Mouse (Mus musculus) frontal cortex, postnatal 36 days (tissue): ENCODE measurements at regions not wholly inside any gene's neighbourhood (a gene's known extent, or its start where the extent isn't known, plus 50 kb on each side); places are given as distances from the start of the nearest gene placed in this dataset.

Experiments
- DNase-seq, 2 experiments: peaks; one replicate each; pipeline ENCODE4 v3.0.0; 2022; ENCODE audit warnings: low spot score in 2 of 2

DNA sequence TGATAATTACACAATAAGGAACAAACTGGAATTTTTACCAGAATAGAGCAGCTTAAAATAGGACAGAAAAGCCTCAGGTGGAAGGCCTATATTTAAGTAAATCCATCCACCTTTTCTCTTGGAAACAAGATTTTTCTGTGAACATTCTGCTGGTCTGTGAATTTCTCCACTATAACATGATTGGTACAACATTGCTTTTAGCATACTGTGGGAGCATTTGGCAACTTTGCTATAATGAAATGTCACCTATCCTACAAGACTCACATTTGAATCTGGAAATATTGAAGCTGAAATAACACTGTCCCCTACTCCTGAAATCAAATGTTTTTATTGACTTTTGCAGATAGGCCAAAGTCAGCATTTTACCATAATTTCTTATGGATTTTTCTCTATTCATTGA, 607.0 kb upstream of the Steap1 start:
- no peak for DNase-seq

DNA sequence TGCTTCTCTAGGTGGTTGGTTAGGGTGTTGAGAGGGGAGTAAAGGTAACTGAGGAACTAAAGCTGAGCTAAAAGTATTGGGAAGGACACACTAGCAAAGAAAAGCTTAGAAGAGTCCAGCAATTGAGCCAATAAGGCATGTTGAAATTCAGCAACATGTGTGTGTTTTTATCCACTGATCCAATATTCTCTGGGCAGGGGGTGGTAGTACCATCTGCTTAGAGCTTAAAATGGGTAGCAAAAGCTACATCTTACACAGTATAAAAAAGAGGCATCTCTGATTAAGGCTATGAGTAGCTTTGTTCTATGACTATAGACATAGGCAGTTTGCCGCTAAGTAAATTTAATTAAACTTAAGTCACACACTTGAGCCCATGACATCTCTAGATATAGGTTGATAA, 598.2 kb upstream of the Steap1 start:
- peak; percentile 9 to 39 for DNase-seq

DNA sequence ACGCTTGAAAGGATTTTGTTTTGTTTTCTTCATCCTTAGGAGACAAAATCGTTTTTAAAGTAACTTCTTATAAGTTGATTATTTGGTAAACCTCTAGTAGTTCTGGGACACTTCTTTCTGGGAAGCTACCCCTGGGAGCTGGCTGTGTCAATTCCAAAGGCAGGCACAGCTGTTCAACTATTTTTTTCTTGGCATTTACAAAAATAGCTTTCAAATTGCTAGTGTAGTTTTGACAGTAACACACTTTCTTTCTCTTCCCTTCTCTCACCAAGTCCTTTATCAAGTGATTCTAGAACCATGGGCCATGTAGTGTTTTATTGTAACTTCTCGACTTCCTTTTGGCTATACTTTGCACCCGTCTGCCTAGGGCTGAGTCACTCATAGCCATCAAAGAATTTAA, 595.6 kb upstream of the Steap1 start:
- DNase-seq: peak in 1 of 2 experiments; percentile 10

DNA sequence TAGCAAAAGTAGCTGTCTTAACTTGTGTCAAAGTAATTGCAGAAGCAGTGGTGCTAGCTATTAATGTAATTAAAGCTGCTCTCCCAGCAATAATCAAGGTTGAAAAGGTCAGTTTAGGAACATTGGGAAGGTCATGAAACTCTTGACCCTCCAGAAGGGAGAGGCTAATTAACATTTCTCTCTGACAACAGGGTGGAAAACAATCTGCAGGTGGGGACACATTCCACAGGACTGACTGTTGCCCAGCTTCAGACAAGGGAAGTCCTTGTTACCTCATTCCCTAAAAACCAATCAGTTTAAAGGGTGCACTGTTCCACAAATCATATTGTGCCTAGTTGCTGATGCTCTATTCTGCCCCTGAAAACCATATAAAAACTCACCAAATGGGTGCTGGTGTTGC, 580.5 kb upstream of the Steap1 start:
- DNase-seq: no peak

DNA sequence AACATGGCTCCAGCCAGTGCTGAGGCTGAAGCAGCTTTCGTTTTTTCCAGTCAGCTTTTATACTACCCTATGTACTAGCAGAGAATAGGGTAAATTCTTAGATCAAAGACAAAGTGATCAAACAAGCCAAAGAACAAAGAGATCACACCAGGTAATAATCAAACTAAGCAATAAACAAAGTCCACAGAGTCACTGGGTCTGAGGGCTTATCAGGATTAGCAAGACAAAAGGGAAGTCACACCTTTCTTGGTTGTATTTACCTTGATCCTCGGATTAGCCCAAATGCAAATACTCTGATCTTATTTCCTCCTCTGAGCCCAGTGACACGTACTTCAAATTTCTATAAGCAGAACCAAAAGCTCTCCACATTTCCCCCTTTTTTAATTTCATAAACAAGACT, 579.4 kb upstream of the Steap1 start:
- DNase-seq: no peak

DNA sequence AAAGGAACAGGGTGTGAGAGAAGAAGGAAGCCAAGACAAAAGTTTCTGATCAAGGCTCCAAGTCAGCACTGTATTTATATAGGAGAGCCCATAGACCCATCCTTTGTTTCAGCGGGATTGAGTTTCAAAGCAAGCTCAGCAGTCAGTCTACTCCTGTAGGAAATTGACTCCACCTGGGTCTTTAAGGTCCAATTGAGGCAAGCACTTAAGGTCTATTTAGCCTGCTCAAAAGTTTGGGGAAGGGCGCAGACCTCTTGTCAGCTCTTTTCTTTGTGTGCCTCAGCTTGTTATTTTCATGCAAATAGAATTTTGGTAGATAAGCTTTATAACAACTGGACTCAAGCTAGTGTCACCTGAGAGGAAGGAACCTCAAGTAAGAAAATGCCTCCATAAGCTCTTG, 549.4 kb upstream of the Steap1 start:
- no peak for DNase-seq

DNA sequence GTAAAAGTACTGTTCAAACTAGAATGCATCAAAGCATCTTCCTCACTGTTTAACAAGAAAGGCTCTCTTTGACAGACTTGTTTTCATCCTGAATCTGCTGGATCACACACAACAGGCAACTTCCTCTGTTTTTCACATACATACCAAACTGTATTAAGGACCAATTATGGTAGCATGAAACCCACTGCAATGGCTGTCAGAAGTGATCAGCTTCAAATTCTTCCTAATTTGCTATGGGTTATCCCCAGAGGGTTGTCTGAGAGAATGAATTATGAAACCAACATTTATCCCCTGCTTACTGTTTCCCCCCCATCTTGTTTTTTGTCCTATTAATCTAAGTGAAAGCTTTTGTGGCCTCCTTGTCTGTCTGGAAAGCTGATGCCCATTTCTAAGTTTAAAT, 545.2 kb upstream of the Steap1 start:
- DNase-seq: no peak

DNA sequence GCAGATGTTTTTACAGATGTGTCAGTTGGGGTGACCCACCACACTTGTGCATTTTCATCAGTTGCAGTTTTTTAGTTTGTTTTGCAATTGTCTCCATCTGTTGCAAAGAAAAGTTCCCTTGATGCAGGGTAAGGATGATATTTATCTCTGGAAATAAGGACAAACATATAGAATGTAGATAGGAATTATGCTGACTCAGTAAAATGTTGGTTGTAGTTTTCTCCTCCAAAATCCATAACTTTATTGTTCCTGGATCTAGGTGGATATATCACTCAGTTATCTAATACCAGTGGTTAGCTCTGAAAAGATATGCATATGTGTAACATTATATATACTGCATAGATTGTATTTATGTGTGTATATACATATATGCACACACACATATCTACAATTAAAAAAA, 502.1 kb upstream of the Steap1 start:
- DNase-seq: no peak
